Mouse (Mus musculus): ENCODE measurements around the gene Hsf5.

DNA sequence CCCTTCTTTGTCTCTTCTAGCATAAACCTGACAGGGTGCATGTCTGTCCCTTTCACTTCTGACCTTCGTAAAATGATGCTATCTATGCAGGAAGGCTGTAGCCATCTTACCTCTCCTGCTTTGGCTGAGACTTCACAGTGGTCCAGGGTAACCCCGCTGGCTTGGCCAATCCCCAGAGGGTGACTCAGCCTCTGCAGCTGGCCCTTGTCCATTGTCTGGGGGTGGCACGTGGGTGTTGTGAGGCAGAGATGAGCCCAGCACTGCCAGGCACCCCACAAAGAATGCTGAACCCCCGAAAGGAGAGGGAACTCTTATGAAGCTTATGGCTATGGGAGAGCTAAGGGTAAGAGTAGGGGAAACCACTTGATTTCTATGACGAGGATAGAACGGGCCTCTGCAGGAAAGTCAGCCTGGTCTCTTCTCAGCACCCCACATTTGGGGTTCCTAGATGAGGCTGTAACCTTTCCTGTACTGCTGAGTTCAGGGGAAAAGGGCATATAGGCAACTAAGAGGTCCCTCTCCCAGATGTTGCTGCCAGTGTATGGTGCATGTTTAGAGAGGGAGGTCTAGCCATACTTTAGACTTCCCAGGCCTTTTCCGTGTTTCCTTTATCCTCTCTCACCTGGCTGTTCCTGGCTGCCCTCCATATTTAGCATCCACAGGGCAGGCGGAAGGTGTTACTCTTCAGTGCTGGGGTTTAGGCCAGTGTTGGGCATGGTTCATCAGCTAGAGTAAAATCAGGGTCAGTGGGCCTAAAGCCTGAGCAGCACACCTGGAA lies 34.8 kb upstream of the Hsf5 start:
- TF ChIP-seq POLR2A (IDR thresholded peaks at IDR 0.05; ENCODE audit: insufficient read depth, low read length) (no peak), EP300 (IDR thresholded peaks at IDR 0.05; ENCODE audit: insufficient read depth, low read depth, low read length) (no peak), CTCF (IDR thresholded peaks at IDR 0.05; ENCODE audit: low read depth, low read length) (no peak)
